Mouse (Mus musculus) testis, postnatal 14 days (tissue): ENCODE results near the gene Aicda.

ENCODE experiments used
- DNase-seq: peaks from one replicate; pipeline ENCODE4 v3.0.0; 2021; ENCODE audit warnings: low spot score

Gene Aicda

DNA sequence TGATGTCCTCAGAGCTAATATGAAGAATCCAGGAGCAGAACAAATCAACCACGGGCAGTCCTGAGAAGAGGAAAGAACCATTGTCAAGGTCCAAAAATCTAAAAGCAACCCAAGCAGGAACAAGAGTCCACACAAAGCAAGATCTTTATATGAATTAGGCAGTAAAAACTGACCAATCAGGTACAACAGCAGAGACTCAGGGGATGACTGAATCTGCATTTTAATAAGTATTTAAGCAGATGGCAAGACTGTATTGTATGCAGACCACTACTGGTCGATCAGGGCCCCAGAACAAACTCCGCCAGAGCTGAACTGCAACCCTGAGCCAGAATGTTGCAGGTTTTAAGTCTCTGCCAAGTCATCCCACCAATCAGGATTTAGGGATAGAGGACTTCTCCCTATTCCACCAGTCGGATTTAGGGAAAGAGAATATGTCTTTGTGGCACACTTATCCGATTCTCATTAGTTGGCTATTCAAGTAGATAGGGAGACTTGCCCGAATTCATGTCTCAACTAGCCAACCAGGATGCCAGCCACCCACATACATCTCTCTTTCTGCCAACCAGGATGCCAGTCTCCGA is 46.6 kb downstream of the Aicda start:
- no peak for DNase-seq

DNA sequence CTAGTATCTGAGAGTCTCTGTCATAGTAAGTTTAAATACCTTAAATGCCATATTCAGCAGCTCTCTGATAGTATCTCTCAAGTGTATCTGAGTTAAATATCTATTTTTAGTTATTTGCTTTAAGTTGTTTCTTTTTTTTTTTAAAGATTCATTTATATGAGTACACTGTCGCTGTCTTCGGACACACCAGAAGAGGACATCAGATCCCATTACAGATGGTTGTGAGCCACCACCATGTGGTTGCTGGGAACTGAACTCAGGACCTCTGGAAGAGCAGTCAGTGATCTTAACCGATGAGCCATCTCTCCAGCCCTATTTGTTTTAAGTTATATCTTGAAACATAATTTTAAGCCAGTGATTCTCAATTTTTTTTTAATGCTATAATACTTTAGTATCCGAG is 47.4 kb downstream of the Aicda start:
- no peak for DNase-seq

GRCm38 (mm10) chr6:122601615-122602014 is 48.0 kb downstream of the Aicda start:
- DNase-seq, result no peak

- peak; percentile 64 for DNase-seq
Measured at GRCm38 (mm10) chr6:122602242-122602991, 48.8 kb downstream of the Aicda start, which contains the start of gene Apobec1. TSS of gene Apobec1 (minus strand) at chr6:122602444.

- DNase-seq, result no peak
Measured at GRCm38 (mm10) chr6:122602992-122603322, 49.4 kb downstream of the Aicda start.

DNA sequence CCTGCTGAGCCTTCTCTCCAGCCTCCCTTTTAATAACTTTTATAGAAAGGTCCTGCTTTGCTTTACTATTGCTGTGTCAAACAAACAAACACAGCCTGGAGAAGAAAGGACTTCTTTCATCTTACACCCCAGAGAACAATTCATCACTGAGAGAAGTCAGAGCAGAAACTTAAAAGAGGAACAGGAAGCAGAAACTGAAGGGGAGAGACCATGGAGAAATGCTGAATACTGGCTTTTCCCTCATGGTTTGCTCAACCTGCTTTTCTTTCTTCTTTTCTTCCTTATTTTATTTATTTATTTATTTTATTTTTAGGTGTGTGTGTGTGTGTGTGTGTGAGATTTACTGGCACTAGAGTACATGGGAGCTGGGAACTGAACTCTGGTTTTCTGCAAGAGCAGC is 50.7 kb downstream of the Aicda start:
- no peak for DNase-seq

DNA sequence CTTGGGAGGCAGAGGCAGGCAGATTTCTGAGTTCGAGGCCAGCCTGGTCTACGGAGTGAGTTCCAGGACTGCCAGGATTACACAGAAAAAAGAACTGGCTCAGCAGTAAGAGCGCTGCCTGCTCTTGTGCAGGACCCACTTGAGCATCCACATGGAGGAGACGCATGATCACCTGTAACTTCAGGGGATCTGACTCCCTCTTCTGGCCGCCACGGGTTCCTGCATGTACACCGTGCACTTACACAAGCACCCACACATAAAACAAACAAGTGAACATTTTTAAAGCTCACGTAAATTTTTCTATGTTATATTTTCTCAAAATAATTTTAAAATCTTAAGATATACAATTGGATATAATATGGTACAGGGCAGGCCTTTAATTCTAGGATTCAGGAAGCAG is 51.9 kb downstream of the Aicda start:
- no peak for DNase-seq

DNA sequence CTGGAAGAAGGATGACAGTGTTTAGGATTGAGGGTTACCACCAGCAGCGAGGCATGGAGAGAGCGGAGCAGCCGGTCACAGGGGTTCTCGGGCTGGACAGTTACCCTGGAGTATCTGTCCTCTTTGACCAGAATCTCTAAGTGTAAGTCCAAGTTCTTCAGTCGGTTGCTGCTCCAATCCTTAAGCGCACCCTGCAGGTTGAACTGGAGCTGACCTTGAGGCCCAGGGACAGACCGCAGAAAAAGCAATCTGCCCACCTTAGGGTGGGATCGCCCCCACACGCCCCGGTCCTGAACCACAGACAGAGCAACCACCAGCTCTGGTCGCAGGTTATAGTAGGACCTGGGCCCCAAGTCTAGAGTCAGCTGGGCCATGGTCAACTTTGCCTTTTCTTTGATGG is 53.1 kb downstream of the Aicda start:
- no peak for DNase-seq

- DNase-seq, result no peak
Measured at GRCm38 (mm10) chr6:122607700-122608099, 54.1 kb downstream of the Aicda start.

GRCm38 (mm10) chr6:122608434-122609376 is 55.1 kb downstream of the Aicda start:
- no peak for DNase-seq

GRCm38 (mm10) chr6:122609377-122609728 is 55.8 kb downstream of the Aicda start:
- no peak for DNase-seq

DNA sequence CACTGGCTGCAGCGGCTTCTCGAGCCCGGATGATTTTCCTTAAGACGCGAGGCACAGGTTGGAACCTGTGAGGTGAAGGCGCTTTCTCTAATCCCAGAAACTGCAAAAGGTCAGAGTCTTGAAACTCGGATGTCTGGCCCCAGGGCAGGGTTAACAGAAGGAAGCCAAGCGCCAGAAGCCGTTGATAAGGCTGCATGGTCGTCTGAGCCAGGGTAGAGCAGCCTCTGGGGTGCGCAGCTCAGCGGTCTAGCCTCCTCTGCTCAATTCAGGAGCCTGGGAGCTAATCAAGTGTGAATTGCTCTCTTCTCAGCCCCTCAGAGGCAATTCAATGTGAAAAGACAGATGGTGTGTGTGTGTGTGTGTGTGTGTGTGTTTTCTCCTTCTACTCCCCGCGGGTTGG is 56.2 kb downstream of the Aicda start, which contains the start of gene Gdf3:
TSS of gene Gdf3 (minus strand) at position 317 of the 400 bp plus-strand sequence.
- no peak for DNase-seq

GRCm38 (mm10) chr6:122612426-122612825 is 58.8 kb downstream of the Aicda start:
- no peak for DNase-seq
